ENCODE assay signal across 10 mouse cellular contexts in genomic region chr3:143508280-143508679, GRCm38 (mm10).
DNase-seq lines count a peak whose midpoint lies in the region; ATAC-seq and TF ChIP-seq lines count a peak whose summit lies in the region.
"Had no signal": no experiment of that assay in that cellular context is flagged by ENCODE, and none has a peak within 500 bp of the region (broad histone marks: within the 10 kb centered on the region; RNA-seq: fewer than 3 reads in every experiment).

No protein-coding gene starts in this region.

- intact Hi-C loops in gastrocnemius, adult 2 months (cut with DNase I), result loop anchor here (5.0 kb wide), 1 partner anchor 734 kb away; no protein-coding TSS in a partner anchor
- intact Hi-C loops in gastrocnemius, postnatal 36 days (cut with DNase I), result loop anchor here (10.0 kb wide), 1 partner anchor 697 kb away; the partner anchor contains the start of gene Lmo4

- peak; percentile 55 for TF ChIP-seq CTCF in gastrocnemius, adult 2 months (IDR thresholded peaks at IDR 0.05)

- no peaks in the 10 kb centered on the region for H3K36me3 ChIP-seq in neural tube, embryonic 12.5 days
- no peaks in the 10 kb centered on the region for H3K36me3 ChIP-seq in forebrain, embryonic 16.5 days (ENCODE audit: control insufficient read depth, insufficient read depth)
- H3K36me3 ChIP-seq: G1E had no signal

- no peak overlapping the region for H3K27ac ChIP-seq in gastrocnemius, adult 2 months
- H3K27ac ChIP-seq in neural tube, embryonic 12.5 days, result no peak overlapping the region
- no peak overlapping the region for H3K27ac ChIP-seq in forebrain, embryonic 16.5 days (ENCODE audit: low read length)
- H3K27ac ChIP-seq: liver, embryonic 14.5 days had no signal

- H3K4me2 ChIP-seq in neural tube, embryonic 12.5 days (replicated peaks), result no peak overlapping the region
- no peak overlapping the region for H3K4me2 ChIP-seq in forebrain, embryonic 16.5 days (ENCODE audit: low read length)

- 70% methylated on average over 1 of the region's 1 CpGs for WGBS in neural tube, embryonic 12.5 days
- 59% methylated on average over 1 of the region's 1 CpGs for WGBS in forebrain, embryonic 16.5 days

- no peaks in the 10 kb centered on the region for H3K27me3 ChIP-seq in neural tube, embryonic 12.5 days (replicated peaks)
- H3K27me3 ChIP-seq in forebrain, embryonic 16.5 days (replicated peaks; ENCODE audit: control insufficient read depth, insufficient read depth, low read length), result no peaks in the 10 kb centered on the region

- no peak for DNase-seq in gastrocnemius, adult 2 months
- no peak for DNase-seq in gastrocnemius, postnatal 36 days
- DNase-seq in neural tube, embryonic 10.5 days (ENCODE audit: extremely low spot score, low spot score), result no peak
- peak; percentile 76 to 77 for DNase-seq in left cerebral cortex, adult 18-20 months (ENCODE audit: low spot score in 2 of 2)
- DNase-seq in right cerebral cortex, postnatal 36 days (ENCODE audit: low spot score in 2 of 2), result peak; percentile 41 to 54
- DNase-seq in c-Kit-positive CD71-positive TER-119-positive erythroid progenitor cells, embryonic 14.5 days (ENCODE audit: low spot score), result no peak

- peak; percentile 50; the same call in 1 of the 2 replicates for ATAC-seq in neural tube, embryonic 12.5 days (ENCODE audit: low FRiP score, low read depth)
- ATAC-seq in forebrain, embryonic 16.5 days, result peak; percentile 51; the same call in 1 of the 2 replicates

- H3K9me3 ChIP-seq in neural tube, embryonic 12.5 days, result no peaks in the 10 kb centered on the region
- H3K9me3 ChIP-seq in forebrain, embryonic 16.5 days (ENCODE audit: control insufficient read depth, low read length), result no peaks in the 10 kb centered on the region

- H3K9ac ChIP-seq in neural tube, embryonic 12.5 days, result no peak overlapping the region
- H3K9ac ChIP-seq in forebrain, embryonic 16.5 days (replicated peaks; ENCODE audit: low read depth, low read length), result no peak overlapping the region
- H3K9ac ChIP-seq: liver, embryonic 14.5 days had no signal

- H3K4me1 ChIP-seq in neural tube, embryonic 12.5 days, result no peaks in the 10 kb centered on the region
- 0 out of 2 replicates have a peak, but pooled peaks cover 3% of the 10 kb centered on the region for H3K4me1 ChIP-seq in forebrain, embryonic 16.5 days (replicated peaks; ENCODE audit: control insufficient read depth, insufficient read depth, low read length)

- H3K4me3 ChIP-seq in gastrocnemius, adult 2 months, result no peak overlapping the region
- H3K4me3 ChIP-seq in neural tube, embryonic 12.5 days, result no peak overlapping the region
- no peak overlapping the region for H3K4me3 ChIP-seq in forebrain, embryonic 16.5 days (replicated peaks; ENCODE audit: low read length)

Comparison
In these comparisons a context has a peak if more than half of its experiments do, and no peak if none do; other contexts are left out.
1. DNase-seq: peak in left cerebral cortex, adult 18-20 months (2 of 2) and right cerebral cortex, postnatal 36 days (2 of 2); none in gastrocnemius, adult 2 months (single experiment), gastrocnemius, postnatal 36 days (0 of 2), neural tube, embryonic 10.5 days (single experiment) and c-Kit-positive CD71-positive TER-119-positive erythroid progenitor cells, embryonic 14.5 days (single experiment).